Mouse (Mus musculus) cortical plate, adult 2 months (tissue): Measurements from ENCODE around the gene Mob3c.

Experiments used
- CTCF ChIP-seq: fragments of 200-500 bp; IDR thresholded peaks from 2 replicates; pipeline ENCODE4 v1.5.1; 2011; ENCODE audit warnings: mild to moderate bottlenecking, control low read depth, low read length; ENCODE audit not compliant: insufficient read depth; ENCODE audit errors: extremely low read depth
- POLR2A ChIP-seq: fragments of 200-500 bp; IDR thresholded peaks from 2 replicates; pipeline ENCODE4 v1.6.1; 2011; ENCODE audit warnings: mild to moderate bottlenecking, low read length, control low read depth; ENCODE audit not compliant: insufficient read depth; ENCODE audit errors: extremely low read depth

DNA sequence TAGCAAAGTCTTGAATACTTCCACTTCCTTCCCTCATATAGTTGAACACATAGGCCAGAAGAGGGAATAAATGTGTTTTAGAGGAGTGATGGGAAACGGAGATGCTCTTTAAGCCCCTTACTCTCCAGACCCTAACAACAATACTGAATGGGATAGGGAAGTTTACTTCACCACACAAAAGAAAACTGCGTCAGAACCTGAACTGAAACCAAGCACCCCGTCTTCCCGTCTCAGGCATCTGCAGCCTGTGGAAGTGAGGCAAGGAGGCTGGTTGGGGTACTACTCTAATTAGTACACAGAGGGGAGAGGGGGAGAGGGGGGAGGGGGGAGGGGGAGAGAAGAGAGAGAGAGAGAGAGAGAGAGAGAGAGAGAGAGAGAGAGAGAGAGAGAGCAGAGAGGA lies 10.3 kb downstream of the Mob3c start:
- TF ChIP-seq POLR2A = no peak
- TF ChIP-seq CTCF = no peak
